Mouse (Mus musculus) embryonic facial prominence, embryonic 11.5 days (tissue): ENCODE results near the gene Kifc5b. TPM values are rescaled to one million over a fixed set of nuclear protein-coding genes. Genes with fewer than 3 reads are reported as not detected.

Experiments used
- ATAC-seq: fragments of 200-750 bp; cut with Nextera tagmentation; replicated peaks from 2 replicates; pipeline ENCODE4 v1.8.0; 2017; ENCODE audit warnings: low read depth; ENCODE audit not compliant: insufficient number of reproducible peaks, low FRiP score, low TSS enrichment
- DNase-seq: peaks from one replicate; pipeline ENCODE4 v3.0.0-alpha.2; 2015; ENCODE audit warnings: low spot score
- H3K27ac ChIP-seq: fragments of 300-500 bp; sonication (generic); replicated peaks from 2 replicates; pipeline ENCODE4 v1.5.1; 2014; ENCODE audit warnings: mild to moderate bottlenecking, low read depth, low read length, control low read depth
- H3K27me3 ChIP-seq: fragments of 300-500 bp; sonication (generic); 2 replicates; pipeline ENCODE4 v1.6.1; 2014; ENCODE audit warnings: mild to moderate bottlenecking, low read length, moderate library complexity, mixed read lengths; ENCODE audit not compliant: control insufficient read depth, insufficient read depth
- H3K36me3 ChIP-seq: fragments of 300-500 bp; sonication (generic); replicated peaks from 2 replicates; pipeline ENCODE4 v1.6.1; 2014; ENCODE audit warnings: low read depth, mild to moderate bottlenecking, low read length, moderate library complexity, mixed read lengths; ENCODE audit not compliant: control insufficient read depth, insufficient read depth
- H3K4me1 ChIP-seq: fragments of 300-500 bp; sonication (generic); 2 replicates; pipeline ENCODE4 v1.6.1; 2014; ENCODE audit warnings: low read length, mixed read lengths; ENCODE audit not compliant: control insufficient read depth, insufficient read depth
- H3K4me2 ChIP-seq: fragments of 300-500 bp; sonication (generic); 2 replicates; pipeline ENCODE4 v1.6.1; 2014; ENCODE audit warnings: low read depth, mild to moderate bottlenecking, control low read depth, low read length, moderate library complexity
- H3K4me3 ChIP-seq: fragments of 300-500 bp; sonication (generic); 2 replicates; pipeline ENCODE4 v1.5.1; 2014; ENCODE audit warnings: low read depth, low read length, control low read depth
- H3K9ac ChIP-seq: fragments of 300-500 bp; sonication (generic); replicated peaks from 2 replicates; pipeline ENCODE4 v1.6.1; 2014; ENCODE audit warnings: mild to moderate bottlenecking, control low read depth, low read length
- H3K9me3 ChIP-seq: fragments of 300-500 bp; sonication (generic); replicated peaks from 2 replicates; pipeline ENCODE4 v1.6.1; 2016; ENCODE audit warnings: mild to moderate bottlenecking, low read length, inconsistent platforms, mixed read lengths; ENCODE audit not compliant: control insufficient read depth
- WGBS: fragments of 180-500 bp; shearing (Covaris S2); extraction: QIAGEN DNeasy Blood & Tissue Kit; methylation state at CpG from one replicate; pipeline ENCODE4 v1.1.7; 2014; 5-methylcytosine and 5-hydroxymethylcytosine counted together
- polyA plus RNA-seq: library from polyadenylated mRNA; unstranded; fragments of >200 nt; fragmentation: Nextera tagmentation; extraction: Ambion mirVana; gene quantifications from 2 replicates; pipeline ENCODE4 v1.2.1, GENCODE M21; 2014

Kifc5b gene
- polyA plus RNA-seq, 1 experiment from 2014 or later = 3.9 TPM

DNA sequence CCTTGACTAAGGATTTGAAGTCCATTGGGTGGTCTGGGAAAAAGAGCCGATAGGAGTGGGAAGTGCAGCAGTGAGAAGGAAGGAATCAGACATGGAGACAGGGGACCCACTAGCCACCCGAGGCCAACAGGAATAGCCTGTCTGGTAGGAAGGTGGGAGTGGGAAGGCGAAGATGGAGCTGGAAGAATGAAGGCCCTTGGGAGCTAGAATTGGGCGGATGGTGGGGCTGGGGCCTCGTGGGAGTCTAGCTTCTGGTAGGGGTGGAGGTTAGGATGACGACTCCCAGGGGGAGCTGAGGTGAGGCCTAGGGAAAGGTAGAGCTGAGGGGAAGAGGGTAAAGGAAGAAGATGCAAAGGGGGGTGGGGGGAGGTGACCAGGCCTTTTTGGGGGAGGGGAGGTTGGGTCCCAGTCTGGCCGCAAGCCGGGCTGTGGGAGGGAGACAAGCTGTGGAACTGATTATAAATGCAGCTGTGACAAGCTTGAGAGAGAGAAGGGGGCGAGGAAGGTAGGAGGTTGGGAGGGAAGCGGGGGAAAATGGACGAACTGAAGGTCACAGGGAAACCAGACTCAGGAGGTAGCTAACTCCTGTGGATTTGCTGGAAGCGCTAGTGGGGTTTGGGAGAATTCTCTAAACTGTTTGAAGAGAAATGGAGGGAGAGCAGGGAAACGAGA lies 29.1 kb downstream of the Kifc5b start:
- Histone ChIP-seq H3K4me1 (peaks cover 11% of the 10 kb centered on the region), H3K9me3 (no peaks in the 10 kb centered on the region), H3K4me2 (peak overlapping the region; percentile 85), H3K27ac (0 out of 2 replicates have a peak overlapping the region, but pooled peaks have one; percentile 6), H3K9ac (peak overlapping the region; percentile 59), H3K4me3 (peak overlapping the region; percentile 33), H3K27me3 (no peaks in the 10 kb centered on the region), H3K36me3 (no peaks in the 10 kb centered on the region)
- 26% methylated on average over 13 of the region's 13 CpGs for WGBS
- no peak for DNase-seq
- no peak for ATAC-seq

DNA sequence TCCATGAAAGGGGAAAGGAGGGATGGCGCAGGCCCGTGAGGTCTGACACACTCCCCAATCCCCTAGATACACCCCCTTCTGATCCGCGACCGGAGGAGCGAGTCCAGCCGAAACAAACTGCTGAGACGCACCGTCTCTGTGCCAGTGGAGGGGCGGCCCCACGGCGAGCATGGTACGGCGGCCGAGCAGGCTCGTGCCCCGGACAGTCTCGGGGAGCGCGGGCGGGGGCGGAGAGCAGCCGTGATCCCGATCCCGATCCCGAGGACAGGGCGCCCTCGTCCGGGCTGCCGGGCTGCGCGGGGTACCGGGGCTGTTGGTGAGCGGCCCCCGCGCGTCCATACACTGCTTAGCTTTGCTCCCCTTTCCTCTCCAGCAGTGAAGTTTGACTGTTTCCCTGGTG lies 29.7 kb downstream of the Kifc5b start:
- peaks cover 11% of the 10 kb centered on the region for H3K4me1 ChIP-seq
- DNase-seq (peak; percentile 56), ATAC-seq (0 out of 2 replicates have a peak, but pooled peaks have one; percentile 16)
- 2% methylated on average over 26 of the region's 37 CpGs for WGBS
- no peaks in the 10 kb centered on the region for H3K9me3 ChIP-seq
- no peaks in the 10 kb centered on the region for H3K36me3 ChIP-seq
- H3K4me3 ChIP-seq = peak overlapping the region; percentile 33
- peak overlapping the region; percentile 85 for H3K4me2 ChIP-seq
- H3K27ac ChIP-seq = 0 out of 2 replicates have a peak overlapping the region, but pooled peaks have one; percentile 6
- H3K9ac ChIP-seq = peak overlapping the region; percentile 59
- no peaks in the 10 kb centered on the region for H3K27me3 ChIP-seq

DNA sequence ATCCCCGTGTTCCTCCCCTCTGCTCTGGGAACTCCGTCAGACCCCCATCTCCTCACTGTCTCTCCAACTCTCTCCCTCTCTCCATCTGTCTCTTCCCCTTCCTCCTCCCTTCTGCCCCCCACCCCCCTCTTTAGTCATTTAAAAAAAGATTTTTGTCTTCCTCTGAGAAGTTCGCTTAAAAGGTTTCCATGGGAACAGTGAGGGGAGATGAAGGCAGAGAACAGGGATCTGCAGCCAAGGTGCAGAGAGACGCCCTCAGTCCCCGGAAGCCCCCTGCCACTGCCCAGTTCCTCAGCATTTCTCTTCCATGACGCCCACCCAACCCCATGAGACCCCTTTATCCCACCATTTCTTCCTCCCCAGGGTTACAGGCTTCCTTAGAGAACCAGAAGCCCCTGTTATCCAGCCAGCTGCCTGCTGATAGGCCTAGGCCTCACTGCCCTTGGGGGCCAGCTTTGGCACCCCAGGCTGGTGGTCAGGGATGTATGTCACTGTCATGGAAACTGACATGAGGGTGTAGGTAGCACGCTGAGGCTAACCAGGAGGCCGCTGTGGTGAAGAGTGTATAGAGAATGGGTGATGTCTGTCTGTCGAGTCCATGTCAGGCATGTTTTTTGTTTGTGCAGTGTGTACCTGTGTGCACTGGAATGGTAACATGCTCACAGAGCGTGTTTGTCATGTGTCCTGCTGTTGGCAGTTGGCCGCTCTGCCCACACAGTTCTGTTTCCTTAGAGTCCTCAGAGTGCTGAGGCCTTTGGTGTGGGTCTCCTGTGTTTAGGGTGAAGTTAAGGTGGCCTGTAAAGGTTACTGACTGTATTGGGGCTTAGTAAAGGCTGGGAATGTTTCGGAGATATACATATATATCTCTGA lies 30.6 kb downstream of the Kifc5b start:
- no peaks in the 10 kb centered on the region for H3K36me3 ChIP-seq
- 42% methylated on average over 12 of the region's 12 CpGs for WGBS
- ATAC-seq (no peak), DNase-seq (no peak)
- H3K9me3 ChIP-seq = no peaks in the 10 kb centered on the region
- peak overlapping the region; percentile 85 for H3K4me2 ChIP-seq
- H3K27ac ChIP-seq = no peak overlapping the region
- peaks cover 16% of the 10 kb centered on the region for H3K4me1 ChIP-seq
- H3K27me3 ChIP-seq = no peaks in the 10 kb centered on the region
- no peak overlapping the region for H3K4me3 ChIP-seq
- peak overlapping the region; percentile 59 for H3K9ac ChIP-seq

DNA sequence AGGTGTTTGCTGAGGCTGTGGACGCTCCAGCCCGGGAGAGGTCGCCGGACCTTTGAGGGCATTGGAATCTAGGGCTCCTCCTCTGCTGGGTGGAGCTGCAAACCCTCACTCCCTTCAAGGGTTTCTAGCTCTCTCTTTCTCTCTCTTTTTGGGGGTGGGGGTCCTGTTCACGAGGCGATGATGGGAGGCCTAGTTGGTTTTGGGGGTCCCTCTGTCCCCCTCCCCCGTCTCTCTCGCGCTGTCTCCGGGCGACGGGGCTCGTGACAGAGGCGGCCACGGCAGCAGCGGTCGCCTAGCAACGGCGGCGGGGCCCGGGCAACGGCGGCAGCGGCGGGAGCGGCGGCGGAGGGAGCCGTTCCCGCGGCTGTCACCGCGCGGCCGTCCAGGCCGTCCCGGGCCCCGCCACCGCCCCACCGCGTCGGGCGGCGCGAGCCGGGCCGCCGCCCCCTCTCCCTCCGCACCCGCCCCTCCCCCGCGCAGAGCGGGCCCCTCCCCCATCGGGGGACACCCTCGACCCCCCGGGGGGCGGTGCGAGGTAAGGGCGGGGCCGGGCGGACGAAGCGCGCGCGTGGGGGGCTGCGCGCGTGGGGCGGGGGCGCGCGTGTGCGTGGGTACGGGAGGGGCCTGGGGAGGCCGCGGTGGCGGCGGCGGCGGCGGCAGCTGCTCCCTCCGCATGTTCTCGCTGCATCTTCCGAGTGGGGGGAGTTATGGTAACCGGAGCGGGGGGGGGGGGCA lies 31.6 kb downstream of the Kifc5b start:
- DNase-seq = peak; percentile 56
- Histone ChIP-seq H3K4me3 (peak overlapping the region; percentile 82), H3K27me3 (no peaks in the 10 kb centered on the region), H3K9ac (peak overlapping the region; percentile 70), H3K4me2 (peak overlapping the region; percentile 100), H3K36me3 (no peaks in the 10 kb centered on the region), H3K9me3 (no peaks in the 10 kb centered on the region), H3K4me1 (peaks cover 21% of the 10 kb centered on the region), H3K27ac (peak overlapping the region; percentile 52)
- ATAC-seq = no peak
- 0% methylated on average over 32 of the region's 87 CpGs for WGBS

DNA sequence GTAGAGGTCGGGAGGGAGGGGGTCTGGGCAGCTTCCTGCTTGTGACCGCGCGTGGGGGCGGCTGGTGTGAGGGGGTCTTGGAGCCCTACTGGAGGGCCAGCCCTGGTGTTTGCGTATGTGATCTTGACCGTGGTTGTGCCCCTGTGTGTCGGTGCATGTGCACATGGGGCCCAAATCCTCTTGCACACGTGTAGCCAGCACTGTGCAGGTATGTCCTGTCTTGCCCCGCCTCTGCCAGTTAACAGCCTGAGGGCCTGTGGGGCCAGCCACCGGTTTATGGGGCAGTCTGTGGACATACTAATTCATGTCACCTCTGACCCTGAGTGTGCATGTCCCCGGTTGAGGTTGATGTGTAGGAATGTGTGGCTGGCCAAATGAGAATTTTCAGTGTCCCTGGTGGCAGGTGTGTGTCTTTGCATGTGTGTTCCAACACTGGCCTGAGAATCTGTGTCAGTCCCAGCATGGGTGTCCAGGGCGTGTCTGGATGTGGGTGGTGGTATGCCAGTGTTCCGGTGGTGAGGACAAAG lies 32.2 kb downstream of the Kifc5b start:
- H3K27me3 ChIP-seq = no peaks in the 10 kb centered on the region
- ATAC-seq (no peak; the same call in 1 of the 2 replicates), DNase-seq (no peak)
- H3K36me3 ChIP-seq = no peaks in the 10 kb centered on the region
- H3K9me3 ChIP-seq = no peaks in the 10 kb centered on the region
- WGBS = 10% methylated on average over 9 of the region's 14 CpGs
- H3K4me2 ChIP-seq = peak overlapping the region; percentile 100
- H3K9ac ChIP-seq = peak overlapping the region; percentile 70
- H3K27ac ChIP-seq = peak overlapping the region; percentile 52; the same call in 1 of the 2 replicates
- H3K4me3 ChIP-seq = peak overlapping the region; percentile 82
- peaks cover 21% of the 10 kb centered on the region for H3K4me1 ChIP-seq

DNA sequence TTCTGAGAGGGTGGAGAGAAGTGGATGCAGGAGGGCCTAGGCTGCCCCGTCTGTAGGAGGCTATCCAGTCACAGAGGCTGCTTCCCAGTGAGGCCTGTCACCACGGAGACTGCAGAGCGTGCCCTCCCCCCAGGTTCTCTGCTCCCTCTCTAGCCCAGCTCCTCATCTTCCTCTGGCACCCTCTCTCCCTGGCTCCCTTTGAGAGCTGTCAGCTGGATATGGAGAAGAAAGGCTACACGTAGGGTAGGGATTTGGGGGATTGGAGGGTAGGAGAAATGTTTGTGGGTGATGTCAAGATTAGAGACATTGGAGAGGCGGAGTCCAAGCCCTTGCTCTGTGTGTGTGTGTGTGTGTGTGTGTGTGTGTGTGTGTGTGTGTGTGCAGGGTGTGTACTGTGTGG lies 33.0 kb downstream of the Kifc5b start:
- Histone ChIP-seq H3K4me2 (no peak overlapping the region), H3K9me3 (no peaks in the 10 kb centered on the region), H3K9ac (no peak overlapping the region), H3K36me3 (no peaks in the 10 kb centered on the region), H3K4me1 (peaks cover 21% of the 10 kb centered on the region), H3K27ac (no peak overlapping the region), H3K27me3 (no peaks in the 10 kb centered on the region), H3K4me3 (peak overlapping the region; percentile 1; the same call in 1 of the 2 replicates)
- ATAC-seq (no peak), DNase-seq (no peak)
- 39% methylated on average over 5 of the region's 5 CpGs for WGBS

DNA sequence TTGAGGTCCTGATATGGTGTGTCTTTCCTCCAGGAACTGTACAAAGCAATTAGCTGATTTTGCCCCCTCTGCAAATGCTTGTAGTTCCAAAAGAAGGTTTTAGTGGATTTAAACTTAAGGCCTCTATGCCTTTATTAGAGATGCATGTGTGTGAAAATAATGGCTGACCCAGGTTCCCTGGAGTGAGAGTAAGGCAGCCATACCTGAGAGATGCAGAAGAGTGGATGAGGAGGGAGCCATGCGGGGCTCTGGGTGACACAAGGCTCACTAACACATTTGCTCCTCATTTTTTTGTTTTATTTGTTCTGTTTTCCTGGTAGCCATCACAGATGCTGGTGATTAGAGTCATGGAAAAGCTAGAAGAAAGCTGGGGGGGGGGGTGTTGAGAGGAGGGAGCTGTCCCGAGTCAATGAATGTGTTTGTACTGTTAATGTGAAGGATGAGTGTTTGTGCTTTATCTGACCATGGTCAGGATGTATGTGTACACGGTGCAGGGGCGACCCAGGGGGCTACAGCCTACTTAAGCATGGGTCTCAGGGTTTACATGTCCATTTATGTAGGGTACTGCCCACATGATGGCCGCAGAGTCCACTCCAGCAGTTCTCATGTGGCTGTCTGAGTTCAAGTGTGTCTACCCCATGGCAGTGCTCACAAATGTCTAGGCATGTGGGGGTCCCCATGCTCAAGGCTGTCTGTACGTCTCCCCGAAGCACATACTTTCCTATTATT lies 33.8 kb downstream of the Kifc5b start:
- Histone ChIP-seq H3K9ac (no peak overlapping the region), H3K9me3 (no peaks in the 10 kb centered on the region), H3K27me3 (no peaks in the 10 kb centered on the region), H3K4me1 (peaks cover 20% of the 10 kb centered on the region), H3K4me3 (peak overlapping the region; percentile 23; the same call in 1 of the 2 replicates), H3K36me3 (no peaks in the 10 kb centered on the region), H3K27ac (no peak overlapping the region; the same call in 1 of the 2 replicates), H3K4me2 (peak overlapping the region; percentile 81)
- ATAC-seq (no peak), DNase-seq (no peak)
- 30% methylated on average over 7 of the region's 7 CpGs for WGBS
